Mouse (Mus musculus) right cerebral cortex, postnatal 14 days (tissue): ENCODE measurements around the gene Gm21987.

Experiments
- DNase-seq: peaks from one replicate; pipeline ENCODE4 v3.0.0; 2022

The Gm21987 gene

GRCm38 (mm10) chr16:38373439-38373838 lies 26.6 kb downstream of the Gm21987 start:
- DNase-seq, result no peak

GRCm38 (mm10) chr16:38373941-38374340 lies 27.1 kb downstream of the Gm21987 start:
- DNase-seq, result no peak

GRCm38 (mm10) chr16:38374379-38375140 lies 27.7 kb downstream of the Gm21987 start:
- no peak for DNase-seq

GRCm38 (mm10) chr16:38375182-38375581 lies 28.3 kb downstream of the Gm21987 start:
- no peak for DNase-seq

- peak; percentile 43 for DNase-seq
Observed at GRCm38 (mm10) chr16:38376163-38376840, 29.5 kb downstream of the Gm21987 start.

- DNase-seq, result no peak
Observed at GRCm38 (mm10) chr16:38376841-38377249, 30.0 kb downstream of the Gm21987 start.

GRCm38 (mm10) chr16:38377546-38377945 lies 30.7 kb downstream of the Gm21987 start:
- no peak for DNase-seq

GRCm38 (mm10) chr16:38378591-38378990 lies 31.8 kb downstream of the Gm21987 start:
- no peak for DNase-seq

GRCm38 (mm10) chr16:38379088-38379487 lies 32.2 kb downstream of the Gm21987 start:
- DNase-seq, result no peak

GRCm38 (mm10) chr16:38379493-38379892 lies 32.7 kb downstream of the Gm21987 start:
- no peak for DNase-seq

GRCm38 (mm10) chr16:38379926-38380325 lies 33.1 kb downstream of the Gm21987 start:
- DNase-seq, result no peak

GRCm38 (mm10) chr16:38383683-38384082 lies 36.8 kb downstream of the Gm21987 start:
- no peak for DNase-seq

GRCm38 (mm10) chr16:38385184-38385634 lies 38.4 kb downstream of the Gm21987 start:
- no peak for DNase-seq

- no peak for DNase-seq
Observed at GRCm38 (mm10) chr16:38385700-38386099, 38.9 kb downstream of the Gm21987 start.

- DNase-seq, result no peak
Observed at GRCm38 (mm10) chr16:38387389-38387788, 40.5 kb downstream of the Gm21987 start.

GRCm38 (mm10) chr16:38388757-38389156 lies 41.9 kb downstream of the Gm21987 start:
- DNase-seq, result no peak

- DNase-seq, result no peak
Observed at GRCm38 (mm10) chr16:38389284-38389893, 42.5 kb downstream of the Gm21987 start.

GRCm38 (mm10) chr16:38390322-38390721 lies 43.5 kb downstream of the Gm21987 start:
- no peak for DNase-seq

- DNase-seq, result no peak
Observed at GRCm38 (mm10) chr16:38392126-38392894, 45.5 kb downstream of the Gm21987 start.

- DNase-seq, result no peak
Observed at GRCm38 (mm10) chr16:38394191-38394618, 47.4 kb downstream of the Gm21987 start.

- DNase-seq, result no peak
Observed at GRCm38 (mm10) chr16:38395060-38395730, 48.4 kb downstream of the Gm21987 start.

- DNase-seq, result peak; percentile 29
Observed at GRCm38 (mm10) chr16:38396155-38396554, 49.3 kb downstream of the Gm21987 start.
